Mouse (Mus musculus): ENCODE data around the gene Fshr. TPM values are rescaled to one million over a fixed set of nuclear protein-coding genes. Genes with fewer than 3 reads are reported as not detected.

The Fshr gene
- polyA plus RNA-seq, 1 experiment: not detected

- Histone ChIP-seq H3K4me1 (ENCODE audit: control insufficient read depth, insufficient read depth, low read length) (no peaks in the 10 kb centered on the region), H3K27ac (ENCODE audit: insufficient read depth, low read length) (no peak overlapping the region), H3K4me3 (ENCODE audit: insufficient read depth, low read length) (no peak overlapping the region)
- no peak for TF ChIP-seq POLR2A (IDR thresholded peaks at IDR 0.05; ENCODE audit: low read depth, low read length)
- no peak for TF ChIP-seq CTCF (IDR thresholded peaks at IDR 0.05; ENCODE audit: borderline replicate concordance, insufficient read depth, low read length)
Measured at GRCm38 (mm10) chr17:89046016-89046415, 154.5 kb downstream of the Fshr start.

DNA sequence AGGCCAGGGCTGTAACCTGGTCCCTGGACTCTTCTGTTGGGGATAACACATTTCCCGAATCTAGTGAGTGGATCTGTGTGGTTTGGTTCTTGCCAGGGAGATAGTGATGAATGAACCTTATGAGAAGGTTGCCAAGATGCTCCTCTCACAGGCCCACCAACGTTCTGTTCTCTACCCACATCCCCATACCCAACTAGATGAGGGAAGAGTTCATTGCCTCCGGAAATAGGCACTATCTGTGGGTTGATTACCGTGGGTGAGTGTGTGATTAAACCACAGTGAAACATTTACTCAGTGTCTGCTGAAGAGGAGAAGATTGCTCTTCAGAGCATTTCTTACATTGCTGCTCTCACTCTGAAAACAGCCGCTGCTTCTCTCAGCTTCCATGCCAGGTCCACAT, 163.8 kb downstream of the Fshr start:
- H3K4me3 ChIP-seq (ENCODE audit: insufficient read depth, low read length): no peak overlapping the region
- no peaks in the 10 kb centered on the region for H3K4me1 ChIP-seq (ENCODE audit: control insufficient read depth, insufficient read depth, low read length)
- TF ChIP-seq CTCF (IDR thresholded peaks at IDR 0.05; ENCODE audit: borderline replicate concordance, insufficient read depth, low read length) (no peak), POLR2A (IDR thresholded peaks at IDR 0.05; ENCODE audit: low read depth, low read length) (no peak)
- H3K27ac ChIP-seq (ENCODE audit: insufficient read depth, low read length): no peak overlapping the region

GRCm38 (mm10) chr17:89036049-89036448, 164.4 kb downstream of the Fshr start:
- no peak overlapping the region for H3K4me3 ChIP-seq (ENCODE audit: insufficient read depth, low read length)
- TF ChIP-seq POLR2A (IDR thresholded peaks at IDR 0.05; ENCODE audit: low read depth, low read length) (no peak), CTCF (IDR thresholded peaks at IDR 0.05; ENCODE audit: borderline replicate concordance, insufficient read depth, low read length) (no peak)
- no peak overlapping the region for H3K27ac ChIP-seq (ENCODE audit: insufficient read depth, low read length)
- H3K4me1 ChIP-seq (ENCODE audit: control insufficient read depth, insufficient read depth, low read length): no peaks in the 10 kb centered on the region

GRCm38 (mm10) chr17:89034627-89035026, 165.8 kb downstream of the Fshr start:
- Histone ChIP-seq H3K27ac (ENCODE audit: insufficient read depth, low read length) (no peak overlapping the region), H3K4me1 (ENCODE audit: control insufficient read depth, insufficient read depth, low read length) (no peaks in the 10 kb centered on the region), H3K4me3 (ENCODE audit: insufficient read depth, low read length) (no peak overlapping the region)
- TF ChIP-seq CTCF (IDR thresholded peaks at IDR 0.05; ENCODE audit: borderline replicate concordance, insufficient read depth, low read length) (no peak), POLR2A (IDR thresholded peaks at IDR 0.05; ENCODE audit: low read depth, low read length) (no peak)

- no peak overlapping the region for H3K27ac ChIP-seq (ENCODE audit: insufficient read depth, low read length)
- no peak for TF ChIP-seq POLR2A (IDR thresholded peaks at IDR 0.05; ENCODE audit: low read depth, low read length)
- no peak for TF ChIP-seq CTCF (IDR thresholded peaks at IDR 0.05; ENCODE audit: borderline replicate concordance, insufficient read depth, low read length)
- H3K4me1 ChIP-seq (ENCODE audit: control insufficient read depth, insufficient read depth, low read length): no peaks in the 10 kb centered on the region
- no peak overlapping the region for H3K4me3 ChIP-seq (ENCODE audit: insufficient read depth, low read length)
Measured at GRCm38 (mm10) chr17:89032981-89033380, 167.5 kb downstream of the Fshr start.

DNA sequence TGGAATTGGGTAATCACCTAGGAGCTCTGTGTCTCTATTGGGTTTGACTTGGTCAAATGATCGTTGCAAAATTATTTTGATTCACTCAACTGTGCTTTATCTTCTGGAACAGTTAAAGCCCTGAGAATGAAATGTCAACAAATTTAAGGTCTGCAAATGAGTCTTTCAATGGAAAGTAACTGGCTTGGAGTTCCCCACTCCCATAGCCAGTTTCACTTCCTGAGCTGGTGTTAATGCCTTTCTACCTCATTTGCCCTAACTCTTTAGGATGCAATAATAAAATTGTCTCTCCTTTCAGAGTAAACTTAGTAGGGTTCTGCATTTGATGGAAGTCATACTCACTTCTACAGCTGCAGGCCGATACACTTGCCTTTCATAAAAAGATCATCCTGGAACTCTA, 181.0 kb downstream of the Fshr start:
- Histone ChIP-seq H3K4me1 (ENCODE audit: control insufficient read depth, insufficient read depth, low read length) (no peaks in the 10 kb centered on the region), H3K4me3 (ENCODE audit: insufficient read depth, low read length) (no peak overlapping the region), H3K27ac (ENCODE audit: insufficient read depth, low read length) (no peak overlapping the region)
- TF ChIP-seq CTCF (IDR thresholded peaks at IDR 0.05; ENCODE audit: borderline replicate concordance, insufficient read depth, low read length): no peak
- TF ChIP-seq POLR2A (IDR thresholded peaks at IDR 0.05; ENCODE audit: low read depth, low read length): no peak

DNA sequence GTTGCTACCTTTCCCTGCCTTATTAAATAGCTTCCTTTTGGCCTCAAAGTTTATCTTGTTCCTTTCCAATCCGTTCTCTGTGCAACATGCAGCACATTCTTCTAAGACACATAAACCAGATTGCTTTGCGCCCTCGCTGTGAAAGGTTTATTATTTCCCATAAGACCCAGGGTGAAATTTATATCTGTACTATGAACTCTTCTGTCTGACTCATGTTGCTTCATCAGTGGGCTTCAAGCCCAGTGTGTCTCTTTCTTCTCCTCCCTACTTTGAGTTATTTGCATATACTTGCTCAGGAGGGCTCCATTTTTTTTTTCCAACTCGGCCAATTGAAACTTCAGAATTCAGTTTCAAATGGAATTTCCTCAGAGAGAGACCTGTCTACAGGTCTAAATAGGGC, 183.5 kb downstream of the Fshr start:
- Histone ChIP-seq H3K4me3 (ENCODE audit: insufficient read depth, low read length) (no peak overlapping the region), H3K27ac (ENCODE audit: insufficient read depth, low read length) (no peak overlapping the region), H3K4me1 (ENCODE audit: control insufficient read depth, insufficient read depth, low read length) (peaks cover 2% of the 10 kb centered on the region; the same call in 1 of the 2 replicates)
- no peak for TF ChIP-seq POLR2A (IDR thresholded peaks at IDR 0.05; ENCODE audit: low read depth, low read length)
- TF ChIP-seq CTCF (IDR thresholded peaks at IDR 0.05; ENCODE audit: borderline replicate concordance, insufficient read depth, low read length): no peak

GRCm38 (mm10) chr17:89013691-89014090, 186.8 kb downstream of the Fshr start:
- Histone ChIP-seq H3K4me1 (ENCODE audit: control insufficient read depth, insufficient read depth, low read length) (peaks cover 2% of the 10 kb centered on the region; the same call in 1 of the 2 replicates), H3K27ac (ENCODE audit: insufficient read depth, low read length) (no peak overlapping the region), H3K4me3 (ENCODE audit: insufficient read depth, low read length) (no peak overlapping the region)
- TF ChIP-seq CTCF (IDR thresholded peaks at IDR 0.05; ENCODE audit: borderline replicate concordance, insufficient read depth, low read length): no peak
- TF ChIP-seq POLR2A (IDR thresholded peaks at IDR 0.05; ENCODE audit: low read depth, low read length): no peak

DNA sequence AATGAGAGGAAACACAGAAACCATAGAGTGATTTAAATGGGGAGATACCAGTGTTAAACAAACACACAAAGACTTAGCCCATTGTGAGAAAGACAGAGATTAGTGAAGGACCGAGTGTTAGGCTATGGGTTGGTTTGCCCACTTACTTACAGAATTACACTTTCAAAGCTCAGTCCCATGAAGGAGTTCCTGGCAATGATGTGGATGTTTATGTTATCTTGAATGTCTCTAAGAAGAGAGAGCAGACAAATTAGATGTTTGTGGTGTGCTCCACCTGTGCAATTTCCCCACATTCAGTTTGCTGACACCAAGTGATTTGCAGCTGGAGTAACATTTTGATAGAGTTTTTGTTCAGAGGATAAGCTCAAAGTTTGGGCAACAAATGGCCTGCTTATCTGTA, 191.4 kb downstream of the Fshr start:
- TF ChIP-seq CTCF (IDR thresholded peaks at IDR 0.05; ENCODE audit: borderline replicate concordance, insufficient read depth, low read length) (no peak), POLR2A (IDR thresholded peaks at IDR 0.05; ENCODE audit: low read depth, low read length) (no peak)
- Histone ChIP-seq H3K4me1 (ENCODE audit: control insufficient read depth, insufficient read depth, low read length) (peaks cover 2% of the 10 kb centered on the region; the same call in 1 of the 2 replicates), H3K4me3 (ENCODE audit: insufficient read depth, low read length) (no peak overlapping the region), H3K27ac (ENCODE audit: insufficient read depth, low read length) (no peak overlapping the region)

GRCm38 (mm10) chr17:89008680-89009079, 191.8 kb downstream of the Fshr start:
- no peak for TF ChIP-seq CTCF (IDR thresholded peaks at IDR 0.05; ENCODE audit: borderline replicate concordance, insufficient read depth, low read length)
- no peak for TF ChIP-seq POLR2A (IDR thresholded peaks at IDR 0.05; ENCODE audit: low read depth, low read length)
- Histone ChIP-seq H3K27ac (ENCODE audit: insufficient read depth, low read length) (no peak overlapping the region), H3K4me3 (ENCODE audit: insufficient read depth, low read length) (no peak overlapping the region), H3K4me1 (ENCODE audit: control insufficient read depth, insufficient read depth, low read length) (peaks cover 2% of the 10 kb centered on the region; the same call in 1 of the 2 replicates)

DNA sequence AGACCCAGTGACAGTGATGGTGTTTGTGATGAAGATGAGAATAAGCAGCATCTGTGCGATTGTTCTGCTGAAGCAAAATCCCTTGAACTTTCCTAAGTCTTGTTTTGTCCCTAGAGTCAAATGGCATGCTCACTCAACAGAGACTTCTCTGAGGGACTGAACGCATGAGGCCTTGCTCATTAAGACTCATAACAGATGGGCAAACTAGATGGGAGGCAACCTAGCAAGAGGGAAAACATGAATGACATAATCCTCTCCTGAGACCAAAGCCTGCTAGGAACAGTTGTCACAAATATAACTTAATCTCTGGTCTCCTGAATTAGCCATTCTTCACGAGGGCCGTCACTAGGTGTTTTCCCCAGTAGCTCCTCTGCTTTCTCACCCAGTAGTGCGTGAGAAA, 194.5 kb downstream of the Fshr start:
- no peak overlapping the region for H3K4me3 ChIP-seq (ENCODE audit: insufficient read depth, low read length)
- H3K27ac ChIP-seq (ENCODE audit: insufficient read depth, low read length): no peak overlapping the region
- H3K4me1 ChIP-seq (ENCODE audit: control insufficient read depth, insufficient read depth, low read length): no peaks in the 10 kb centered on the region
- TF ChIP-seq POLR2A (IDR thresholded peaks at IDR 0.05; ENCODE audit: low read depth, low read length): no peak
- no peak for TF ChIP-seq CTCF (IDR thresholded peaks at IDR 0.05; ENCODE audit: borderline replicate concordance, insufficient read depth, low read length)

All from embryonic fibroblast, embryonic 13.5 days (primary cell).